Mouse (Mus musculus): ENCODE data around the gene Cntd1.
A peak's percentile ranks its signal among the peaks of the same experiment; 100 is the strongest.

Gene Cntd1

DNA sequence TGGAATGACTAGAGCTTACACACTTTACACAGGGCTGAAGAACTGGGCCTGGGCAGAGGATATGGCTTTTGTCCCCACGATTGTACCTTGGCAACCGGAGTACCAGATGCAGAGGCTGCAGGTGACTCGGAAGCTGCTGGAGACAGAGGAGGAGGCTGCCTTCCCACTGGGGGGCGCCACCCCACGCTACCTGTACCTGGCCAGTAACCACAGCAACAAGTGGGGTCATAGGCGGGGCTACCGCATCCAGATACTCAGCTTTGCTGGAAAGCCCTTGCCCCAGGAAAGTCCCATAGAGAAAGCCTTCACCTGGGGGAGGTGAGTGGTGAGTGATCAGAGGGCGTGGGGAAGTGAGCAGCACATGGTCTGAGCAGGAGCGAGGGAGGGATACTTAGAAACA is 56.9 kb downstream of the Cntd1 start:
- peak; percentile 51 for DNase-seq

DNA sequence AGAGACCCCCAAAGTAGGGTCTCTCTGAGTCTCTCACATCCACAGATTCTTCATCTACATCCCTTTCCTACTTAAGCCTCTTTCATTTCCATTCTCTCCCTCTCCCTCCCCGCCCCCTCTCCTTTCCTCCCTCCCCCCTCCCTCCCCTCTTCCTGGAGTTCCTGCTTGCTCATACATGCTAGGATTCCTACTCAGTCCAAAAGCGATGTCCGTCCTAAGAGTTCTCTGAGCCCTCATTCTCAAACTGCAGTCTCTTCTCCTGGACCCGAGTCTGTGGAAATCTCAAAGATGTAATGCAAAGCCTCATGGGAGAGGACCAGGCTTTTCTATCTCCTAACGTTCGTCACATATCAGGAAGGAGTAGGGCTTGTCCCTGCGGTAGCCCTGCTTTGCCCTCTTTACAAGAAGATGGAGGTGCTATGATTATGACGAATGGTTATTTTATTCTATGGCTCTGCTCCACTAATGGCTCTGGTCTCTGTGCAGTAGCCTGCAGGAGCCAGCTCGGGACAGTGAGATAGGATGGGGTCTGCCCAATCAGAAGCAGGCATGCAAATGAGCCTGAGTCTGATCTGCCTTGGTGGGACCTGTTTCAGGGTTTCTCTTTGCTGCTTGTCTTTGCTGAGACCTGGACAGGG is 59.4 kb downstream of the Cntd1 start:
- DNase-seq = no peak

Measured in kidney, adult 18-20 months (tissue).